Comparison of ENCODE assay signal across 15 mouse cellular contexts in the genomic region with DNA sequence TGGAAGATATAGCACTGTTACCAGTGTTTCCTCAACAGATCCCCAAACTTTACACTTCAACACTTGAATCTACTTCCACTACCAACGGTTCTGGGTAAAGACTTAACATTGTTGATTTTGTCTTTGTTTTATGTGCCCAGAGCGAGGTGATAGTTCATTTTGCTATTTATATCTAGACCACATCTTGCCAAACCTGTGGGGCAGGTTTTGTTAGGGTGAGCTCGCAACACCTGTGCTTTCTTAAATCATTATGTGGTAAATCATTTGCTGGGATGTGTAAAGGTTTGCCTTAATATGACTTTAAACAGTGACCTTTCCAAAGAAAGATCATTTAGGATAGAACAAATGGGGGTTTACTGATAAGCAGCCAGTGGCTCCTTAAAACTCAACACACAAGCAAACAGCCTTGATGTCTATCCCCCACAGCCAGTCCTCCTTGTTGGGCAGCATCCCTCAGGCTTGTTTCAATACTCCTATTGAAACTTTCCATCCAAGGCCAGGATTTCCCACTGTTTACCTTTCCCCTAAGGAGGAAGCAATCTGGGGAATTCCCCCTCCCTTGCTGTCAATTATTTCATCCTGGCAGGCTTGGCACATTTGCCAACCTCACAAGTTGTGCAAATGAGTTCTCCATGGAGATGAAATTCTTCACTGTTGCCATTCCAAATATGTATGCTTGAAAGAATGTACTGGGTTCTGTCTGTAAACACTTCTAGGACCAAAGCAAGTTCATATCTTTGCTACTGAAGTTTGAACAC.
DNase-seq lines count a peak whose midpoint lies in the region; ATAC-seq lines count a peak whose summit lies in the region.
"Had no signal": no experiment of that assay in that cellular context is flagged by ENCODE, and none has a peak within 500 bp of the region (broad histone marks: within the 10 kb centered on the region; RNA-seq: fewer than 3 reads in every experiment).

No protein-coding gene starts in this region.

- H3K9ac ChIP-seq in embryonic facial prominence, embryonic 14.5 days (ENCODE audit: low read depth, low read length): no peak overlapping the region
- no peak overlapping the region for H3K9ac ChIP-seq in kidney, embryonic 15.5 days
- H3K9ac ChIP-seq: hindbrain, embryonic 15.5 days; neural tube, embryonic 12.5 days had no signal

- peaks cover 10% of the 10 kb centered on the region; the same call in 1 of the 2 replicates for H3K4me1 ChIP-seq in embryonic facial prominence, embryonic 14.5 days (ENCODE audit: control insufficient read depth, insufficient read depth, low read length)
- no peaks in the 10 kb centered on the region for H3K4me1 ChIP-seq in kidney, embryonic 15.5 days
- H3K4me1 ChIP-seq: hindbrain, embryonic 15.5 days; neural tube, embryonic 12.5 days had no signal

- 72% methylated on average over 3 of the region's 3 CpGs for WGBS in embryonic facial prominence, embryonic 14.5 days
- WGBS in kidney, embryonic 15.5 days: 61% methylated on average over 3 of the region's 3 CpGs

- H3K4me3 ChIP-seq in embryonic facial prominence, embryonic 14.5 days (ENCODE audit: low read depth, low read length): no peak overlapping the region
- H3K4me3 ChIP-seq in kidney, embryonic 15.5 days (replicated peaks): no peak overlapping the region
- H3K4me3 ChIP-seq: heart, adult 2 months; hindbrain, embryonic 15.5 days; neural tube, embryonic 12.5 days had no signal

- no peak overlapping the region for H3K4me2 ChIP-seq in embryonic facial prominence, embryonic 14.5 days (ENCODE audit: low read depth, low read length)
- H3K4me2 ChIP-seq in kidney, embryonic 15.5 days: no peak overlapping the region
- H3K4me2 ChIP-seq: hindbrain, embryonic 15.5 days; neural tube, embryonic 12.5 days had no signal

- intact Hi-C loops in heart, postnatal 36 days (cut with DNase I): no loop called here

- no peak overlapping the region for H3K27ac ChIP-seq in embryonic facial prominence, embryonic 14.5 days (replicated peaks; ENCODE audit: low read depth, low read length)
- H3K27ac ChIP-seq in kidney, embryonic 15.5 days: peak overlapping the region; percentile 75
- H3K27ac ChIP-seq: heart, adult 2 months; hindbrain, embryonic 15.5 days; neural tube, embryonic 12.5 days had no signal

- DNase-seq in adrenal gland, postnatal 10 days: peak; percentile 9
- no peak for DNase-seq in adrenal gland, postnatal 4 days (ENCODE audit: low spot score in 2 of 2)
- DNase-seq in embryonic facial prominence, embryonic 14.5 days (ENCODE audit: low spot score): peak; percentile 63
- DNase-seq in lung, postnatal 10 days: peak; percentile 55
- no peak for DNase-seq in natural killer cell, adult 2 months (ENCODE audit: low spot score in 2 of 2)
- DNase-seq in heart, postnatal 36 days: no peak
- DNase-seq: adrenal gland, postnatal 36 days; cerebellum, postnatal 10 days; heart, adult 2 months; left cerebral cortex, postnatal 4 days; right cerebral cortex, postnatal 14 days had no signal

- no peaks in the 10 kb centered on the region for H3K36me3 ChIP-seq in embryonic facial prominence, embryonic 14.5 days (ENCODE audit: control insufficient read depth, insufficient read depth, low read length)
- no peaks in the 10 kb centered on the region for H3K36me3 ChIP-seq in kidney, embryonic 15.5 days
- H3K36me3 ChIP-seq: hindbrain, embryonic 15.5 days; neural tube, embryonic 12.5 days had no signal

- peak; percentile 53; the same call in 1 of the 2 replicates for ATAC-seq in embryonic facial prominence, embryonic 14.5 days (ENCODE audit: low read depth)
- peak; percentile 76 for ATAC-seq in kidney, embryonic 15.5 days (replicated peaks; ENCODE audit: low FRiP score)
- no peak for ATAC-seq in activated CD4-positive, CD25-positive, alpha-beta regulatory T cell, adult 4 months

- no peaks in the 10 kb centered on the region for H3K9me3 ChIP-seq in embryonic facial prominence, embryonic 14.5 days (ENCODE audit: control insufficient read depth, low read length)
- H3K9me3 ChIP-seq in kidney, embryonic 15.5 days (replicated peaks): 0 out of 2 replicates have a peak, but pooled peaks cover 3% of the 10 kb centered on the region
- H3K9me3 ChIP-seq: hindbrain, embryonic 15.5 days; neural tube, embryonic 12.5 days had no signal

- no peaks in the 10 kb centered on the region for H3K27me3 ChIP-seq in embryonic facial prominence, embryonic 14.5 days (replicated peaks; ENCODE audit: control insufficient read depth, insufficient read depth, low read length)
- H3K27me3 ChIP-seq in kidney, embryonic 15.5 days: no peaks in the 10 kb centered on the region
- H3K27me3 ChIP-seq: hindbrain, embryonic 15.5 days; neural tube, embryonic 12.5 days had no signal

Comparison
In these comparisons a context has a peak if more than half of its experiments do, and no peak if none do; other contexts are left out.
1. DNase-seq: peak in adrenal gland, postnatal 10 days (single experiment), embryonic facial prominence, embryonic 14.5 days (single experiment) and lung, postnatal 10 days (single experiment); none in adrenal gland, postnatal 4 days (0 of 2), natural killer cell, adult 2 months (0 of 2) and heart, postnatal 36 days (0 of 2).